Mouse (Mus musculus) midbrain, embryonic 10.5 days (tissue): ENCODE data around the gene Abhd15. TPM values are rescaled to one million over a fixed set of nuclear protein-coding genes. Genes with fewer than 3 reads are reported as not detected.

Experiments
- DNase-seq: peaks from one replicate; pipeline ENCODE4 v3.0.0-alpha.2; 2017; ENCODE audit warnings: low spot score
- H3K27ac ChIP-seq: fragments of 300-500 bp; sonication (generic); replicated peaks from 2 replicates; pipeline ENCODE4 v1.5.1; 2016; ENCODE audit warnings: mild to moderate bottlenecking
- H3K27me3 ChIP-seq: fragments of 300-500 bp; sonication (generic); 2 replicates; pipeline ENCODE4 v1.6.1; 2016; ENCODE audit warnings: low read depth, mild to moderate bottlenecking; ENCODE audit not compliant: poor library complexity, severe bottlenecking
- H3K36me3 ChIP-seq: fragments of 300-500 bp; sonication (generic); 2 replicates; pipeline ENCODE4 v1.6.1; 2016; ENCODE audit warnings: mild to moderate bottlenecking, moderate library complexity
- H3K4me1 ChIP-seq: fragments of 300-500 bp; sonication (generic); 2 replicates; pipeline ENCODE4 v1.6.1; 2016
- H3K4me3 ChIP-seq: fragments of 300-500 bp; sonication (generic); 2 replicates; pipeline ENCODE4 v1.5.1; 2016; ENCODE audit warnings: mild to moderate bottlenecking, moderate library complexity
- H3K9me3 ChIP-seq: fragments of 300-500 bp; sonication (generic); replicated peaks from 2 replicates; pipeline ENCODE4 v1.6.1; 2016; ENCODE audit warnings: mild to moderate bottlenecking
- WGBS: fragments of 180-500 bp; shearing (Covaris S2); methylation state at CpG from one replicate; pipeline ENCODE4 v1.1.7; 2016; 5-methylcytosine and 5-hydroxymethylcytosine counted together
- polyA plus RNA-seq: library from polyadenylated mRNA; unstranded; fragments of >200 nt; fragmentation: Nextera tagmentation; extraction: Ambion mirVana; gene quantifications from 2 replicates; pipeline ENCODE4 v1.2.1, GENCODE M21; 2016

Gene Abhd15
- polyA plus RNA-seq, 1 experiment from 2014 or later: 4.2 TPM

GRCm38 (mm10) chr11:77486798-77487197, 28.1 kb upstream of the Abhd15 start:
- peaks cover 74% of the 10 kb centered on the region for H3K4me1 ChIP-seq
- DNase-seq: no peak
- H3K27me3 ChIP-seq: 0 out of 2 replicates have a peak, but pooled peaks cover 9% of the 10 kb centered on the region
- H3K9me3 ChIP-seq: no peaks in the 10 kb centered on the region
- peaks cover 5% of the 10 kb centered on the region; the same call in 1 of the 2 replicates for H3K36me3 ChIP-seq
- H3K4me3 ChIP-seq: peak overlapping the region; percentile 81; the same call in 1 of the 2 replicates
- H3K27ac ChIP-seq: 0 out of 2 replicates have a peak overlapping the region, but pooled peaks have one; percentile 4
- WGBS: 83% methylated on average over 5 of the region's 5 CpGs

GRCm38 (mm10) chr11:77488771-77489581, 25.9 kb upstream of the Abhd15 start:
- WGBS: 2% methylated on average over 55 of the region's 55 CpGs

GRCm38 (mm10) chr11:77489591-77490235, 25.2 kb upstream of the Abhd15 start, which contains the start of gene Ankrd13b:
Ankrd13b (minus strand) TSS chr11:77489678.
- Histone ChIP-seq H3K4me1 (peaks cover 91% of the 10 kb centered on the region), H3K36me3 (0 out of 2 replicates have a peak, but pooled peaks cover 3% of the 10 kb centered on the region), H3K9me3 (no peaks in the 10 kb centered on the region), H3K27ac (peak within 1 kb of the TSS; percentile 94), H3K4me3 (peak within 1 kb of the TSS; percentile 81), H3K27me3 (0 out of 2 replicates have a peak, but pooled peaks cover 9% of the 10 kb centered on the region)
- 2% methylated on average over 86 of the region's 87 CpGs for WGBS
- peak; percentile 86 for DNase-seq

More at GRCm38 (mm10) chr11:77488771-77489581, 25.9 kb upstream of the Abhd15 start:
- H3K4me3 ChIP-seq: peak overlapping the region; percentile 81
- peak overlapping the region; percentile 94 for H3K27ac ChIP-seq
- H3K36me3 ChIP-seq: 0 out of 2 replicates have a peak, but pooled peaks cover 3% of the 10 kb centered on the region
- peaks cover 83% of the 10 kb centered on the region for H3K4me1 ChIP-seq
- no peaks in the 10 kb centered on the region for H3K9me3 ChIP-seq
- H3K27me3 ChIP-seq: 0 out of 2 replicates have a peak, but pooled peaks cover 9% of the 10 kb centered on the region
- DNase-seq: peak; percentile 46

- no peak for DNase-seq
- peak overlapping the region; percentile 94; the same call in 1 of the 2 replicates for H3K27ac ChIP-seq
- H3K4me3 ChIP-seq: peak overlapping the region; percentile 81
- 72% methylated on average over 6 of the region's 6 CpGs for WGBS
- H3K9me3 ChIP-seq: no peaks in the 10 kb centered on the region
- 0 out of 2 replicates have a peak, but pooled peaks cover 3% of the 10 kb centered on the region for H3K36me3 ChIP-seq
- peaks cover 92% of the 10 kb centered on the region for H3K4me1 ChIP-seq
- 0 out of 2 replicates have a peak, but pooled peaks cover 9% of the 10 kb centered on the region for H3K27me3 ChIP-seq
Observed at GRCm38 (mm10) chr11:77490451-77490850, 24.5 kb upstream of the Abhd15 start.

GRCm38 (mm10) chr11:77491123-77491501, 23.8 kb upstream of the Abhd15 start:
- Histone ChIP-seq H3K36me3 (0 out of 2 replicates have a peak, but pooled peaks cover 3% of the 10 kb centered on the region), H3K4me1 (peaks cover 92% of the 10 kb centered on the region), H3K4me3 (peak overlapping the region; percentile 81), H3K27me3 (0 out of 2 replicates have a peak, but pooled peaks cover 9% of the 10 kb centered on the region), H3K9me3 (no peaks in the 10 kb centered on the region), H3K27ac (peak overlapping the region; percentile 93)
- DNase-seq: peak; percentile 98
- WGBS: 2% methylated on average over 13 of the region's 13 CpGs

GRCm38 (mm10) chr11:77491502-77492291, 23.2 kb upstream of the Abhd15 start:
- under 1% methylated on average over 23 of the region's 23 CpGs for WGBS
- H3K9me3 ChIP-seq: no peaks in the 10 kb centered on the region
- H3K4me3 ChIP-seq: peak overlapping the region; percentile 81
- H3K27ac ChIP-seq: peak overlapping the region; percentile 93
- H3K36me3 ChIP-seq: 0 out of 2 replicates have a peak, but pooled peaks cover 2% of the 10 kb centered on the region
- peak; percentile 83 for DNase-seq
- H3K27me3 ChIP-seq: 0 out of 2 replicates have a peak, but pooled peaks cover 9% of the 10 kb centered on the region
- H3K4me1 ChIP-seq: peaks cover 91% of the 10 kb centered on the region

GRCm38 (mm10) chr11:77492311-77492871, 22.5 kb upstream of the Abhd15 start:
- peaks cover 91% of the 10 kb centered on the region for H3K4me1 ChIP-seq
- 0 out of 2 replicates have a peak, but pooled peaks cover 5% of the 10 kb centered on the region for H3K36me3 ChIP-seq
- H3K4me3 ChIP-seq: peak overlapping the region; percentile 81
- peak overlapping the region; percentile 93 for H3K27ac ChIP-seq
- WGBS: 2% methylated on average over 18 of the region's 18 CpGs
- no peaks in the 10 kb centered on the region for H3K9me3 ChIP-seq
- 0 out of 2 replicates have a peak, but pooled peaks cover 9% of the 10 kb centered on the region for H3K27me3 ChIP-seq
- DNase-seq: no peak

GRCm38 (mm10) chr11:77492911-77493332, 22.0 kb upstream of the Abhd15 start:
- 0 out of 2 replicates have a peak, but pooled peaks cover 9% of the 10 kb centered on the region for H3K27me3 ChIP-seq

GRCm38 (mm10) chr11:77493512-77494343, 21.2 kb upstream of the Abhd15 start, which contains the start of gene Git1:
Git1 (plus strand) TSS chr11:77493562.
- Histone ChIP-seq H3K36me3 (peaks cover 6% of the 10 kb centered on the region), H3K27ac (peak within 1 kb of the TSS; percentile 93), H3K4me3 (peak within 1 kb of the TSS; percentile 81), H3K4me1 (peaks cover 91% of the 10 kb centered on the region), H3K27me3 (0 out of 2 replicates have a peak, but pooled peaks cover 9% of the 10 kb centered on the region), H3K9me3 (no peaks in the 10 kb centered on the region)
- peak; percentile 58 for DNase-seq
- WGBS: 3% methylated on average over 71 of the region's 74 CpGs

More at GRCm38 (mm10) chr11:77492911-77493332, 22.0 kb upstream of the Abhd15 start:
- H3K4me3 ChIP-seq: peak overlapping the region; percentile 81
- H3K4me1 ChIP-seq: peaks cover 91% of the 10 kb centered on the region
- H3K36me3 ChIP-seq: 0 out of 2 replicates have a peak, but pooled peaks cover 5% of the 10 kb centered on the region
- 0% methylated on average over 32 of the region's 32 CpGs for WGBS
- peak; percentile 90 for DNase-seq
- H3K27ac ChIP-seq: peak overlapping the region; percentile 93
- no peaks in the 10 kb centered on the region for H3K9me3 ChIP-seq

- H3K36me3 ChIP-seq: peaks cover 12% of the 10 kb centered on the region
- H3K4me3 ChIP-seq: peak overlapping the region; percentile 81
- DNase-seq: no peak
- H3K27me3 ChIP-seq: 0 out of 2 replicates have a peak, but pooled peaks cover 9% of the 10 kb centered on the region
- peak overlapping the region; percentile 93 for H3K27ac ChIP-seq
- H3K4me1 ChIP-seq: peaks cover 91% of the 10 kb centered on the region
- no peaks in the 10 kb centered on the region for H3K9me3 ChIP-seq
- 36% methylated on average over 4 of the region's 4 CpGs for WGBS
Observed at GRCm38 (mm10) chr11:77494344-77494676, 20.6 kb upstream of the Abhd15 start.

- Histone ChIP-seq H3K4me1 (peaks cover 95% of the 10 kb centered on the region), H3K27ac (peak overlapping the region; percentile 93; the same call in 1 of the 2 replicates), H3K9me3 (no peaks in the 10 kb centered on the region), H3K27me3 (0 out of 2 replicates have a peak, but pooled peaks cover 9% of the 10 kb centered on the region), H3K4me3 (peak overlapping the region; percentile 81), H3K36me3 (peaks cover 17% of the 10 kb centered on the region)
- DNase-seq: no peak
- WGBS: 78% methylated on average over 6 of the region's 6 CpGs
Observed at GRCm38 (mm10) chr11:77494782-77495181, 20.1 kb upstream of the Abhd15 start.
